Comparison of ENCODE assay signal across 15 mouse cellular contexts in the genomic region with DNA sequence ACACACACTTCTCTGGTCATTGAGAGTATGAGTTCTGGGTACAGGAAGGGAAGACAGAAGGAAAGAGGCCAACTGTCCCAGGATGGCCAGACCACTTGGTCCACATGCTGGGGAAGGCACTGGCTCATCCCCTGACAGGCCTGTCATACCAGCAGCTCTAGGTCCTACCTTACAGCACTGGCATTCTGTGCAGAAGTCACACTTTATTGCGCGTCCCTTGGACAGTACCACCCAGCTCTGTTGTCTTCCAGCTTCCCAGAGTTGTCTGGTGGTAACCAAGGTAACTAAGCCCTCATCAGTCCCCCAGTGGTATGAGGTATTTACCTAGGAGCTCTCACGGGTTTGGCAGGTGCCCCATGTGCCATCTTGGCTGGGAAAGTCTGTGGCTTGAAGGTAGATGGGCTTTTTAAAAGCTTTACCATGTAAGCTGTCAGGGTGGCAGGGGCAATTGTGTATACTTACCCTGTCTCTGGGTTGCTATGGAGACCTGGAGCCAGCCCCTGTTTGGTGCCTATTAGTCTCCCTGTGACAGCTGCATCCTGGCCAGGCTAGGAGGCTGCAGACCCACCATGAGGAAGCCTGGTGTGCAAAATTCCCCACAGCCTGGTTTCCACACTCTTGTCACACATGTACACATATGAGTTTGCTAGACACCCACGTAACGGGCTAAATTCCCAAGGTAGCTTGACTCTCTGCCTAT. TPM values are rescaled to one million over a fixed set of nuclear protein-coding genes. Genes with fewer than 3 reads are reported as not detected.
DNase-seq lines count a peak whose midpoint lies in the region; ATAC-seq and TF ChIP-seq lines count a peak whose summit lies in the region.
"Had no signal": no experiment of that assay in that cellular context is flagged by ENCODE, and none has a peak within 500 bp of the region (broad histone marks: within the 10 kb centered on the region; RNA-seq: fewer than 3 reads in every experiment).

No protein-coding gene starts in this region.

- no peak overlapping the region for H3K4me3 ChIP-seq in heart, postnatal 0 days (ENCODE audit: low read depth, low read length)
- no peak overlapping the region for H3K4me3 ChIP-seq in hindbrain, embryonic 13.5 days
- no peak overlapping the region for H3K4me3 ChIP-seq in neural tube, embryonic 12.5 days
- H3K4me3 ChIP-seq: limb, embryonic 12.5 days had no signal

- H3K9ac ChIP-seq in heart, postnatal 0 days (replicated peaks; ENCODE audit: low read depth, low read length): no peak overlapping the region
- H3K9ac ChIP-seq in hindbrain, embryonic 13.5 days: no peak overlapping the region
- no peak overlapping the region for H3K9ac ChIP-seq in neural tube, embryonic 12.5 days
- H3K9ac ChIP-seq: limb, embryonic 12.5 days had no signal

- ATAC-seq in heart, postnatal 0 days (ENCODE audit: insufficient read depth, low read depth): no peak
- peak; percentile 63; the same call in 1 of the 2 replicates for ATAC-seq in hindbrain, embryonic 13.5 days (ENCODE audit: low FRiP score)
- 0 out of 2 replicates have a peak, but pooled peaks have one; percentile 58 for ATAC-seq in neural tube, embryonic 12.5 days (ENCODE audit: low FRiP score, low read depth)

- no peak for TF ChIP-seq EP300 in heart, postnatal 0 days (IDR thresholded peaks at IDR 0.05; ENCODE audit: low read depth)

- no peaks in the 10 kb centered on the region for H3K27me3 ChIP-seq in heart, postnatal 0 days (ENCODE audit: control insufficient read depth, insufficient read depth, low read length)
- no peaks in the 10 kb centered on the region for H3K27me3 ChIP-seq in hindbrain, embryonic 13.5 days
- H3K27me3 ChIP-seq in neural tube, embryonic 12.5 days (replicated peaks): no peaks in the 10 kb centered on the region
- H3K27me3 ChIP-seq: limb, embryonic 12.5 days had no signal

- H3K36me3 ChIP-seq in heart, postnatal 0 days (replicated peaks; ENCODE audit: control insufficient read depth, insufficient read depth, low read length): no peaks in the 10 kb centered on the region
- no peaks in the 10 kb centered on the region for H3K36me3 ChIP-seq in hindbrain, embryonic 13.5 days
- no peaks in the 10 kb centered on the region for H3K36me3 ChIP-seq in neural tube, embryonic 12.5 days
- H3K36me3 ChIP-seq: limb, embryonic 12.5 days had no signal

- intact Hi-C loops in heart, postnatal 25 days (cut with DNase I): loop anchor here (5.0 kb wide), 1 partner anchor 54 kb away; no protein-coding TSS in a partner anchor

- H3K27ac ChIP-seq in heart, postnatal 0 days (ENCODE audit: low read depth): peak overlapping the region; percentile 23; the same call in 1 of the 2 replicates
- peak overlapping the region; percentile 18; the same call in 1 of the 2 replicates for H3K27ac ChIP-seq in hindbrain, embryonic 13.5 days
- H3K27ac ChIP-seq in neural tube, embryonic 12.5 days: no peak overlapping the region
- H3K27ac ChIP-seq: kidney, postnatal 0 days; limb, embryonic 12.5 days; macrophage had no signal

- peak; percentile 42 for DNase-seq in embryo, embryonic 10 days (ENCODE audit: low spot score)
- no peak for DNase-seq in embryo, embryonic 11 days
- DNase-seq in heart, postnatal 0 days (ENCODE audit: low spot score): no peak
- no peak for DNase-seq in heart, postnatal 25 days (ENCODE audit: low spot score)
- DNase-seq in thymus, postnatal 14 days: no peak
- no peak for DNase-seq in spleen, postnatal 10 days (ENCODE audit: low spot score in 2 of 2)
- DNase-seq: adrenal gland, postnatal 36 days; gastrocnemius, postnatal 36 days; thymus, adult 18-20 months had no signal

- H3K4me1 ChIP-seq in heart, postnatal 0 days (ENCODE audit: control insufficient read depth, insufficient read depth): peaks cover 35% of the 10 kb centered on the region
- peaks cover 17% of the 10 kb centered on the region for H3K4me1 ChIP-seq in hindbrain, embryonic 13.5 days (replicated peaks)
- H3K4me1 ChIP-seq in neural tube, embryonic 12.5 days: peaks cover 5% of the 10 kb centered on the region

- H3K4me2 ChIP-seq in heart, postnatal 0 days (ENCODE audit: low read depth, low read length): no peak overlapping the region
- H3K4me2 ChIP-seq in hindbrain, embryonic 13.5 days: no peak overlapping the region
- no peak overlapping the region for H3K4me2 ChIP-seq in neural tube, embryonic 12.5 days (replicated peaks)
- H3K4me2 ChIP-seq: limb, embryonic 12.5 days had no signal

- WGBS in heart, postnatal 0 days: 88% methylated on average over 5 of the region's 5 CpGs
- WGBS in hindbrain, embryonic 13.5 days: 56% methylated on average over 5 of the region's 5 CpGs
- WGBS in neural tube, embryonic 12.5 days: 66% methylated on average over 5 of the region's 5 CpGs

- no peaks in the 10 kb centered on the region for H3K9me3 ChIP-seq in heart, postnatal 0 days (replicated peaks; ENCODE audit: control insufficient read depth, low read length)
- H3K9me3 ChIP-seq in hindbrain, embryonic 13.5 days: no peaks in the 10 kb centered on the region
- no peaks in the 10 kb centered on the region for H3K9me3 ChIP-seq in neural tube, embryonic 12.5 days

- no peak for TF ChIP-seq CTCF in heart, postnatal 0 days (IDR thresholded peaks at IDR 0.05; ENCODE audit: low read depth)

RNA-seq across cellular contexts. Expression of gene Apol6, which starts 18.5 kb away (rescaled TPM):
- total RNA-seq in heart, postnatal 0 days (2014; rRNA removed; ENCODE audit: low replicate concordance): not detected in 2 replicates
- 0.11 TPM in 2 replicates for polyA plus RNA-seq in heart, postnatal 0 days (2015; fragmentation: Nextera tagmentation; extraction: Ambion mirVana)
- total RNA-seq in heart, postnatal 25 days (2021): under 1 TPM; 0.67 to 0.86 TPM
- polyA plus RNA-seq in hindbrain, embryonic 13.5 days (2015; fragmentation: Nextera tagmentation; extraction: Ambion mirVana): not detected in 2 replicates
- polyA plus RNA-seq in neural tube, embryonic 12.5 days (2016; fragmentation: Nextera tagmentation; extraction: Ambion mirVana): not detected in 2 replicates
- total RNA-seq: layer of hippocampus, postnatal 25 days had no signal
- polyA plus RNA-seq: limb, embryonic 12.5 days; macrophage had no signal

RNA-seq across cellular contexts. Expression of gene Mb, which starts 24.4 kb away (rescaled TPM):
- total RNA-seq in heart, postnatal 0 days (2014; rRNA removed; ENCODE audit: low replicate concordance): 4,504 and 5,889 TPM in 2 replicates
- 3,958 and 4,151 TPM in 2 replicates for polyA plus RNA-seq in heart, postnatal 0 days (2015; fragmentation: Nextera tagmentation; extraction: Ambion mirVana)
- total RNA-seq in heart, postnatal 25 days (2021): over 10,000 TPM; 17,245 to 18,320 TPM
- polyA plus RNA-seq in hindbrain, embryonic 13.5 days (2015; fragmentation: Nextera tagmentation; extraction: Ambion mirVana): 0.44 and 0.62 TPM in 2 replicates
- 1.6 and 2.0 TPM in 2 replicates for polyA plus RNA-seq in neural tube, embryonic 12.5 days (2016; fragmentation: Nextera tagmentation; extraction: Ambion mirVana)
- polyA plus RNA-seq: macrophage had no signal

Comparison
In these comparisons a context has a peak if more than half of its experiments do, and no peak if none do; other contexts are left out.
1. RNA of gene Mb, which starts 24.4 kb away (polyA plus RNA-seq): 3,958 to 4,151 TPM in heart, postnatal 0 days; 1.6 to 2.0 TPM in neural tube, embryonic 12.5 days and 0.44 to 0.62 TPM in hindbrain, embryonic 13.5 days; every median in the first group is over 1,000 times any median in the second.